Mouse (Mus musculus): ENCODE measurements at regions not wholly inside any gene's neighbourhood (a gene's known extent, or its start where the extent isn't known, plus 50 kb on each side); places are given as distances from the start of the nearest gene placed in this dataset.
A peak's percentile ranks its signal among the peaks of the same experiment; 100 is the strongest.

- H3K4me2 ChIP-seq (ENCODE audit: low read length): no peak overlapping the region
- DNase-seq (ENCODE audit: low spot score) (no peak), ATAC-seq (replicated peaks; ENCODE audit: low FRiP score, low read depth) (no peak)
- H3K4me3 ChIP-seq (replicated peaks; ENCODE audit: low read depth, low read length): no peak overlapping the region
- no peak for TF ChIP-seq CTCF (IDR thresholded peaks at IDR 0.05; ENCODE audit: low read depth)
- H3K9ac ChIP-seq (ENCODE audit: low read depth, low read length): no peak overlapping the region
- H3K4me1 ChIP-seq (replicated peaks; ENCODE audit: insufficient read depth, low read length): no peaks in the 10 kb centered on the region
- H3K9me3 ChIP-seq (replicated peaks; ENCODE audit: low read length): no peaks in the 10 kb centered on the region
- no peaks in the 10 kb centered on the region for H3K27me3 ChIP-seq (ENCODE audit: insufficient read depth, low read length)
- no peaks in the 10 kb centered on the region for H3K36me3 ChIP-seq (ENCODE audit: insufficient read depth, low read length)
- H3K27ac ChIP-seq: no peak overlapping the region
- 78% methylated on average over 4 of the region's 4 CpGs for WGBS
Observed at GRCm38 (mm10) chr1:186415321-186415720, 290.5 kb downstream of the Tgfb2 start.

- Histone ChIP-seq H3K9ac (ENCODE audit: low read depth, low read length) (no peak overlapping the region), H3K36me3 (ENCODE audit: insufficient read depth, low read length) (no peaks in the 10 kb centered on the region), H3K4me2 (ENCODE audit: low read length) (no peak overlapping the region), H3K4me1 (replicated peaks; ENCODE audit: insufficient read depth, low read length) (no peaks in the 10 kb centered on the region), H3K27me3 (ENCODE audit: insufficient read depth, low read length) (no peaks in the 10 kb centered on the region), H3K9me3 (replicated peaks; ENCODE audit: low read length) (no peaks in the 10 kb centered on the region), H3K27ac (no peak overlapping the region), H3K4me3 (replicated peaks; ENCODE audit: low read depth, low read length) (no peak overlapping the region)
- no peak for TF ChIP-seq CTCF (IDR thresholded peaks at IDR 0.05; ENCODE audit: low read depth)
- ATAC-seq (replicated peaks; ENCODE audit: low FRiP score, low read depth) (no peak), DNase-seq (ENCODE audit: low spot score) (no peak)
- 88% methylated on average over 6 of the region's 6 CpGs for WGBS
Observed at GRCm38 (mm10) chr1:186413886-186414245, 291.9 kb downstream of the Tgfb2 start.

- no peak for ATAC-seq (replicated peaks; ENCODE audit: low FRiP score, low read depth)
- H3K4me3 ChIP-seq (replicated peaks; ENCODE audit: low read depth, low read length): no peak overlapping the region
- H3K27ac ChIP-seq: no peak overlapping the region
- no peaks in the 10 kb centered on the region for H3K9me3 ChIP-seq (replicated peaks; ENCODE audit: low read length)
- no peaks in the 10 kb centered on the region for H3K4me1 ChIP-seq (replicated peaks; ENCODE audit: insufficient read depth, low read length)
- no peaks in the 10 kb centered on the region for H3K36me3 ChIP-seq (ENCODE audit: insufficient read depth, low read length)
- DNase-seq (ENCODE audit: low spot score): peak; percentile 48
- WGBS: 38% methylated on average over 21 of the region's 21 CpGs
- no peak overlapping the region for H3K4me2 ChIP-seq (ENCODE audit: low read length)
- no peak overlapping the region for H3K9ac ChIP-seq (ENCODE audit: low read depth, low read length)
- H3K27me3 ChIP-seq (ENCODE audit: insufficient read depth, low read length): no peaks in the 10 kb centered on the region
- TF ChIP-seq CTCF (IDR thresholded peaks at IDR 0.05; ENCODE audit: low read depth): no peak
Observed at GRCm38 (mm10) chr1:186413064-186413885, 292.5 kb downstream of the Tgfb2 start.

GRCm38 (mm10) chr1:186412296-186412695 lies 293.5 kb downstream of the Tgfb2 start:
- Histone ChIP-seq H3K36me3 (ENCODE audit: insufficient read depth, low read length) (no peaks in the 10 kb centered on the region), H3K4me3 (replicated peaks; ENCODE audit: low read depth, low read length) (no peak overlapping the region), H3K9ac (ENCODE audit: low read depth, low read length) (no peak overlapping the region), H3K27ac (no peak overlapping the region), H3K27me3 (ENCODE audit: insufficient read depth, low read length) (no peaks in the 10 kb centered on the region), H3K9me3 (replicated peaks; ENCODE audit: low read length) (no peaks in the 10 kb centered on the region), H3K4me1 (replicated peaks; ENCODE audit: insufficient read depth, low read length) (no peaks in the 10 kb centered on the region; the same call in 1 of the 2 replicates), H3K4me2 (ENCODE audit: low read length) (no peak overlapping the region)
- no peak for TF ChIP-seq CTCF (IDR thresholded peaks at IDR 0.05; ENCODE audit: low read depth)
- DNase-seq (ENCODE audit: low spot score) (no peak), ATAC-seq (replicated peaks; ENCODE audit: low FRiP score, low read depth) (no peak)
- WGBS: 82% methylated on average over 2 of the region's 2 CpGs

- Histone ChIP-seq H3K9me3 (replicated peaks; ENCODE audit: low read length) (no peaks in the 10 kb centered on the region), H3K4me1 (replicated peaks; ENCODE audit: insufficient read depth, low read length) (no peaks in the 10 kb centered on the region; the same call in 1 of the 2 replicates), H3K9ac (ENCODE audit: low read depth, low read length) (no peak overlapping the region), H3K4me3 (replicated peaks; ENCODE audit: low read depth, low read length) (no peak overlapping the region), H3K27ac (no peak overlapping the region), H3K36me3 (ENCODE audit: insufficient read depth, low read length) (no peaks in the 10 kb centered on the region), H3K27me3 (ENCODE audit: insufficient read depth, low read length) (no peaks in the 10 kb centered on the region), H3K4me2 (ENCODE audit: low read length) (0 out of 2 replicates have a peak overlapping the region, but pooled peaks have one; percentile 30)
- DNase-seq (ENCODE audit: low spot score) (no peak), ATAC-seq (replicated peaks; ENCODE audit: low FRiP score, low read depth) (no peak)
- 72% methylated on average over 10 of the region's 10 CpGs for WGBS
- TF ChIP-seq CTCF (IDR thresholded peaks at IDR 0.05; ENCODE audit: low read depth): no peak
Observed at GRCm38 (mm10) chr1:186408986-186409441, 291.9 kb upstream of the Lyplal1 start.

GRCm38 (mm10) chr1:186407656-186408055 lies 290.5 kb upstream of the Lyplal1 start:
- no peaks in the 10 kb centered on the region for H3K9me3 ChIP-seq (replicated peaks; ENCODE audit: low read length)
- no peaks in the 10 kb centered on the region for H3K36me3 ChIP-seq (ENCODE audit: insufficient read depth, low read length)
- no peak for ATAC-seq (replicated peaks; ENCODE audit: low FRiP score, low read depth)
- no peak overlapping the region for H3K4me3 ChIP-seq (replicated peaks; ENCODE audit: low read depth, low read length)
- no peak overlapping the region for H3K27ac ChIP-seq
- no peak for DNase-seq (ENCODE audit: low spot score)
- H3K4me1 ChIP-seq (replicated peaks; ENCODE audit: insufficient read depth, low read length): no peaks in the 10 kb centered on the region; the same call in 1 of the 2 replicates
- no peak for TF ChIP-seq CTCF (IDR thresholded peaks at IDR 0.05; ENCODE audit: low read depth)
- no peak overlapping the region for H3K9ac ChIP-seq (ENCODE audit: low read depth, low read length)
- 39% methylated on average over 8 of the region's 8 CpGs for WGBS
- no peaks in the 10 kb centered on the region for H3K27me3 ChIP-seq (ENCODE audit: insufficient read depth, low read length)
- H3K4me2 ChIP-seq (ENCODE audit: low read length): no peak overlapping the region

Data from kidney, postnatal 0 days (tissue).